Mouse (Mus musculus) fibroblast of lung, adult 2 months (primary cell): ENCODE results near the gene Crocc.

Source experiments
- DNase-seq: peaks from one replicate; pipeline ENCODE4 v3.0.0-alpha.2; 2011; ENCODE audit warnings: low read depth

Gene Crocc

GRCm38 (mm10) chr4:141066709-141067515 is 6.6 kb upstream of the Crocc start:
- DNase-seq = no peak

- DNase-seq = peak; percentile 77
These were observed 4.8 kb upstream of the Crocc start for GRCm38 (mm10) chr4:141065123-141065522.

GRCm38 (mm10) chr4:141064104-141064659 is 3.8 kb upstream of the Crocc start:
- DNase-seq = no peak

GRCm38 (mm10) chr4:141059616-141060425 is 529 bp downstream of the Crocc start:
- no peak for DNase-seq

GRCm38 (mm10) chr4:141058835-141059234 is 1.5 kb downstream of the Crocc start:
- no peak for DNase-seq

- DNase-seq = no peak
These were observed 3.4 kb downstream of the Crocc start for GRCm38 (mm10) chr4:141056970-141057369.

GRCm38 (mm10) chr4:141053568-141054161 is 6.7 kb downstream of the Crocc start:
- no peak for DNase-seq

- DNase-seq = no peak
These were observed 7.2 kb downstream of the Crocc start for GRCm38 (mm10) chr4:141053138-141053537.

GRCm38 (mm10) chr4:141052442-141052841 is 7.9 kb downstream of the Crocc start:
- no peak for DNase-seq

GRCm38 (mm10) chr4:141049476-141049835 is 10.9 kb downstream of the Crocc start:
- no peak for DNase-seq

- DNase-seq = no peak
These were observed 11.4 kb downstream of the Crocc start for GRCm38 (mm10) chr4:141048810-141049475.

- no peak for DNase-seq
These were observed 15.5 kb downstream of the Crocc start for GRCm38 (mm10) chr4:141044816-141045215.

- DNase-seq = no peak
These were observed 19.2 kb downstream of the Crocc start for GRCm38 (mm10) chr4:141041117-141041516.

- DNase-seq = no peak
These were observed 26.5 kb downstream of the Crocc start for GRCm38 (mm10) chr4:141033606-141034549.

- DNase-seq = no peak
These were observed 28.6 kb downstream of the Crocc start for GRCm38 (mm10) chr4:141031733-141032132.

GRCm38 (mm10) chr4:141030541-141031206 is 29.7 kb downstream of the Crocc start:
- DNase-seq = no peak

GRCm38 (mm10) chr4:141024992-141025391 is 35.4 kb downstream of the Crocc start:
- no peak for DNase-seq

- DNase-seq = no peak
These were observed 36.3 kb downstream of the Crocc start for GRCm38 (mm10) chr4:141024052-141024451.

- DNase-seq = no peak
These were observed 38.8 kb downstream of the Crocc start for GRCm38 (mm10) chr4:141021614-141021929.
